Mouse (Mus musculus) lung, embryonic 14.5 days (tissue): Measurements from ENCODE around the gene Ccnc. TPM values are rescaled to one million over a fixed set of nuclear protein-coding genes. Genes with fewer than 3 reads are reported as not detected.
"Not testable (repeated sequence)": the region's sequence is repeated elsewhere in the genome, so short reads cannot be mapped to it uniquely, and the experiment has no call there.

Experiments
- ATAC-seq: fragments of 200-750 bp; cut with Nextera tagmentation; 2 replicates; pipeline ENCODE4 v1.8.0; 2017; ENCODE audit warnings: mild to moderate bottlenecking, moderate TSS enrichment, moderate library complexity; ENCODE audit not compliant: insufficient read depth
- DNase-seq: peaks from one replicate; pipeline ENCODE4 v3.0.0-alpha.2; 2015
- H3K27ac ChIP-seq: fragments of 300-500 bp; sonication (generic); 2 replicates; pipeline ENCODE4 v1.5.1; 2014; ENCODE audit warnings: low read depth, mild to moderate bottlenecking, moderate library complexity
- H3K27me3 ChIP-seq: fragments of 300-500 bp; sonication (generic); 2 replicates; pipeline ENCODE4 v1.6.1; 2014; ENCODE audit warnings: low read length, control low read depth; ENCODE audit not compliant: insufficient read depth
- H3K36me3 ChIP-seq: fragments of 300-500 bp; sonication (generic); 2 replicates; pipeline ENCODE4 v1.6.1; 2014; ENCODE audit warnings: control low read depth; ENCODE audit not compliant: insufficient read depth
- H3K4me1 ChIP-seq: fragments of 300-500 bp; sonication (generic); 2 replicates; pipeline ENCODE4 v1.6.1; 2014; ENCODE audit warnings: antibody characterized with exemption, control low read depth; ENCODE audit not compliant: insufficient read depth
- H3K4me2 ChIP-seq: fragments of 300-500 bp; sonication (generic); 2 replicates; pipeline ENCODE4 v1.6.1; 2014; ENCODE audit warnings: mild to moderate bottlenecking
- H3K4me3 ChIP-seq: fragments of 300-500 bp; sonication (generic); 2 replicates; pipeline ENCODE4 v1.5.1; 2014; ENCODE audit warnings: low read depth, low read length
- H3K9ac ChIP-seq: fragments of 300-500 bp; sonication (generic); 2 replicates; pipeline ENCODE4 v1.6.1; 2014
- H3K9me3 ChIP-seq: fragments of 300-500 bp; sonication (generic); 2 replicates; pipeline ENCODE4 v1.6.1; 2016; ENCODE audit warnings: low read depth, low read length, control low read depth
- CTCF ChIP-seq: IDR thresholded peaks from 2 replicates; pipeline ENCODE4 v1.5.1; 2016; ENCODE audit warnings: antibody characterized with exemption, low read depth
- WGBS: fragments of 180-500 bp; shearing (Covaris S2); extraction: QIAGEN DNeasy Blood & Tissue Kit; methylation state at CpG from one replicate; pipeline ENCODE4 v1.1.7; 2014; 5-methylcytosine and 5-hydroxymethylcytosine counted together
- polyA plus RNA-seq: library from polyadenylated mRNA; unstranded; fragments of >200 nt; fragmentation: Nextera tagmentation; extraction: Ambion mirVana; gene quantifications from 2 replicates; pipeline ENCODE4 v1.2.1, GENCODE M21; 2014

The Ccnc gene
- polyA plus RNA-seq, 1 experiment from 2014 or later, result 51.1 TPM

- H3K4me2 ChIP-seq, result no peak overlapping the region
- peaks cover 81% of the 10 kb centered on the region for H3K27me3 ChIP-seq
- WGBS, result 13% methylated on average over 7 of the region's 7 CpGs
- no peak overlapping the region for H3K9ac ChIP-seq
- no peaks in the 10 kb centered on the region for H3K4me1 ChIP-seq
- DNase-seq (no peak), ATAC-seq (no peak)
- TF ChIP-seq CTCF, result no peak
- no peaks in the 10 kb centered on the region for H3K36me3 ChIP-seq
- H3K27ac ChIP-seq, result no peak overlapping the region
- H3K4me3 ChIP-seq, result no peak overlapping the region
- no peaks in the 10 kb centered on the region for H3K9me3 ChIP-seq
Measured at GRCm38 (mm10) chr4:21690221-21690620, 37.3 kb upstream of the Ccnc start.

- peak; percentile 68 for TF ChIP-seq CTCF
- Histone ChIP-seq H3K36me3 (no peaks in the 10 kb centered on the region), H3K9ac (no peak overlapping the region), H3K27ac (no peak overlapping the region), H3K27me3 (peaks cover 26% of the 10 kb centered on the region), H3K4me2 (no peak overlapping the region), H3K4me3 (no peak overlapping the region), H3K4me1 (no peaks in the 10 kb centered on the region), H3K9me3 (no peaks in the 10 kb centered on the region)
- ATAC-seq, result no peak
- peak; percentile 46 for DNase-seq
- 30% methylated on average over 7 of the region's 7 CpGs for WGBS
Measured at GRCm38 (mm10) chr4:21695638-21696254, 31.8 kb upstream of the Ccnc start.

GRCm38 (mm10) chr4:21705046-21705445 is 22.5 kb upstream of the Ccnc start:
- Histone ChIP-seq H3K27me3 (no peaks in the 10 kb centered on the region), H3K9me3 (no peaks in the 10 kb centered on the region), H3K4me3 (no peak overlapping the region), H3K27ac (no peak overlapping the region), H3K4me1 (no peaks in the 10 kb centered on the region), H3K9ac (no peak overlapping the region), H3K4me2 (no peak overlapping the region), H3K36me3 (no peaks in the 10 kb centered on the region)
- DNase-seq (no peak), ATAC-seq (no peak)
- 50% methylated on average over 1 of the region's 1 CpGs for WGBS
- no peak for TF ChIP-seq CTCF

GRCm38 (mm10) chr4:21712147-21712546 is 15.4 kb upstream of the Ccnc start:
- ATAC-seq, result peak; percentile 99
- no peaks in the 10 kb centered on the region for H3K4me1 ChIP-seq
- H3K4me3 ChIP-seq, result no peak overlapping the region
- peak; percentile 98 for DNase-seq
- no peak overlapping the region for H3K9ac ChIP-seq
- WGBS, result 3% methylated on average over 13 of the region's 13 CpGs
- H3K4me2 ChIP-seq, result no peak overlapping the region
- no peaks in the 10 kb centered on the region for H3K36me3 ChIP-seq
- H3K27me3 ChIP-seq, result no peaks in the 10 kb centered on the region
- no peaks in the 10 kb centered on the region for H3K9me3 ChIP-seq
- H3K27ac ChIP-seq, result no peak overlapping the region
- no peak for TF ChIP-seq CTCF

GRCm38 (mm10) chr4:21722752-21723334 is 4.7 kb upstream of the Ccnc start:
- Histone ChIP-seq H3K36me3 (no peaks in the 10 kb centered on the region), H3K9ac (no peak overlapping the region), H3K27ac (no peak overlapping the region), H3K9me3 (no peaks in the 10 kb centered on the region), H3K4me3 (no peak overlapping the region), H3K4me1 (no peaks in the 10 kb centered on the region), H3K4me2 (no peak overlapping the region), H3K27me3 (no peaks in the 10 kb centered on the region)
- 60% methylated on average over 7 of the region's 7 CpGs for WGBS
- ATAC-seq (no peak), DNase-seq (no peak)
- TF ChIP-seq CTCF, result no peak

GRCm38 (mm10) chr4:21726912-21727614 is 438 bp upstream of the Ccnc start:
- H3K4me1 ChIP-seq, result no peaks in the 10 kb centered on the region
- peak; percentile 78 for DNase-seq
- peak; percentile 68 for TF ChIP-seq CTCF
- peak overlapping the region; percentile 88 for H3K27ac ChIP-seq
- H3K36me3 ChIP-seq, result no peaks in the 10 kb centered on the region
- H3K4me2 ChIP-seq, result peak overlapping the region; percentile 82
- H3K27me3 ChIP-seq, result no peaks in the 10 kb centered on the region
- ATAC-seq, result peak; percentile 61
- H3K4me3 ChIP-seq, result peak overlapping the region; percentile 67
- no peaks in the 10 kb centered on the region for H3K9me3 ChIP-seq
- H3K9ac ChIP-seq, result peak overlapping the region; percentile 75
- WGBS, result under 1% methylated on average over 22 of the region's 22 CpGs

- DNase-seq, result peak; percentile 34
- TF ChIP-seq CTCF, result peak; percentile 32
- Histone ChIP-seq H3K9ac (no peak overlapping the region), H3K4me1 (no peaks in the 10 kb centered on the region), H3K4me2 (no peak overlapping the region), H3K4me3 (no peak overlapping the region), H3K9me3 (no peaks in the 10 kb centered on the region), H3K36me3 (peaks cover 35% of the 10 kb centered on the region), H3K27me3 (no peaks in the 10 kb centered on the region), H3K27ac (no peak overlapping the region)
- WGBS, result 64% methylated on average over 4 of the region's 4 CpGs
- ATAC-seq, result peak; percentile 62; the same call in 1 of the 2 replicates
Measured at GRCm38 (mm10) chr4:21739169-21739568, 11.7 kb downstream of the Ccnc start.

- H3K4me3 ChIP-seq, H3K27ac ChIP-seq, H3K4me2 ChIP-seq, ATAC-seq, H3K9ac ChIP-seq, H3K4me1 ChIP-seq, DNase-seq, H3K9me3 ChIP-seq, H3K27me3 ChIP-seq: not testable (repeated sequence)
- peaks cover 27% of the 10 kb centered on the region for H3K36me3 ChIP-seq
- 95% methylated on average over 8 of the region's 8 CpGs for WGBS
Measured at GRCm38 (mm10) chr4:21744142-21744541, 16.6 kb downstream of the Ccnc start.
